Comparison of ENCODE assay signal across 21 mouse cellular contexts in the genomic region with DNA sequence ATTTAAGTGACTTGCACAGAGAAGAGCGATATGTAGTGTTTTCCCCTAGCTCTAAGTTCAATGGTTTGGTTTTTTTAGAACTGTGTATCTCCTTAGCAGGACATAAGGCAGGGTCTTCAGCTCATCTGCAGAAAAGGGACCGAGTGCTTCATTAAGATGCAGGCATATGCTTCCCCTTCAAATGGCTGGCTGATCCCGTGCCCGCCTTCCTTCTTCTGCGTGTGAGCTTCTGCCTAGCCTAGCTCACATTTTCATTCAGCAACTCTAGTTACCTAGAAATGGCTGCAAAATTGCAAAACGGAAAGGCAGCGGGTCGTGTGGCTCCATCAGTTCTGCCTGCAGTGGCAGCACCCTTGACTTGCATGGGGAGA.
DNase-seq lines count a peak whose midpoint lies in the region; ATAC-seq lines count a peak whose summit lies in the region.
"Had no signal": no experiment of that assay in that cellular context is flagged by ENCODE, and none has a peak within 500 bp of the region (broad histone marks: within the 10 kb centered on the region; RNA-seq: fewer than 3 reads in every experiment).

No protein-coding gene starts in this region.

- H3K27ac ChIP-seq in midbrain, embryonic 13.5 days: peak overlapping the region; percentile 35; the same call in 1 of the 2 replicates
- no peak overlapping the region for H3K27ac ChIP-seq in midbrain, embryonic 10.5 days (replicated peaks)
- 0 out of 2 replicates have a peak overlapping the region, but pooled peaks have one; percentile 31 for H3K27ac ChIP-seq in forebrain, embryonic 12.5 days
- peak overlapping the region; percentile 50; the same call in 1 of the 2 replicates for H3K27ac ChIP-seq in forebrain, embryonic 14.5 days (ENCODE audit: low read depth, low read length)
- H3K27ac ChIP-seq in limb, embryonic 10.5 days: peak overlapping the region; percentile 56
- H3K27ac ChIP-seq: embryonic facial prominence, embryonic 13.5 days; gastrocnemius, adult 2 months; heart, embryonic 10.5 days; intestine, embryonic 15.5 days; macrophage; midbrain, embryonic 12.5 days had no signal

- no peak for ATAC-seq in midbrain, embryonic 13.5 days
- ATAC-seq in forebrain, embryonic 12.5 days (ENCODE audit: low FRiP score): no peak
- ATAC-seq in forebrain, embryonic 14.5 days: no peak

- no peaks in the 10 kb centered on the region for H3K36me3 ChIP-seq in midbrain, embryonic 13.5 days
- H3K36me3 ChIP-seq in midbrain, embryonic 10.5 days: no peaks in the 10 kb centered on the region
- no peaks in the 10 kb centered on the region for H3K36me3 ChIP-seq in forebrain, embryonic 12.5 days (replicated peaks)
- H3K36me3 ChIP-seq in forebrain, embryonic 14.5 days (ENCODE audit: control insufficient read depth, insufficient read depth, low read length): no peaks in the 10 kb centered on the region
- H3K36me3 ChIP-seq in limb, embryonic 10.5 days: peaks cover 47% of the 10 kb centered on the region
- H3K36me3 ChIP-seq: intestine, embryonic 15.5 days; midbrain, embryonic 12.5 days had no signal

- 58% methylated on average over 8 of the region's 8 CpGs for WGBS in midbrain, embryonic 13.5 days
- WGBS in midbrain, embryonic 10.5 days: 75% methylated on average over 8 of the region's 8 CpGs
- WGBS in forebrain, embryonic 12.5 days: 60% methylated on average over 8 of the region's 8 CpGs
- 34% methylated on average over 8 of the region's 8 CpGs for WGBS in forebrain, embryonic 14.5 days
- 93% methylated on average over 8 of the region's 8 CpGs for WGBS in limb, embryonic 10.5 days

- no peaks in the 10 kb centered on the region for H3K9me3 ChIP-seq in midbrain, embryonic 13.5 days
- H3K9me3 ChIP-seq in midbrain, embryonic 10.5 days (replicated peaks): no peaks in the 10 kb centered on the region
- no peaks in the 10 kb centered on the region for H3K9me3 ChIP-seq in forebrain, embryonic 12.5 days
- no peaks in the 10 kb centered on the region for H3K9me3 ChIP-seq in forebrain, embryonic 14.5 days (replicated peaks; ENCODE audit: control insufficient read depth, low read length)
- H3K9me3 ChIP-seq in limb, embryonic 10.5 days (replicated peaks): no peaks in the 10 kb centered on the region
- H3K9me3 ChIP-seq: embryonic facial prominence, embryonic 13.5 days; heart, embryonic 10.5 days; intestine, embryonic 15.5 days; midbrain, embryonic 12.5 days had no signal

- peaks cover 11% of the 10 kb centered on the region for H3K4me1 ChIP-seq in midbrain, embryonic 13.5 days (replicated peaks)
- peaks cover 9% of the 10 kb centered on the region for H3K4me1 ChIP-seq in midbrain, embryonic 10.5 days
- peaks cover 22% of the 10 kb centered on the region for H3K4me1 ChIP-seq in forebrain, embryonic 12.5 days
- peaks cover 22% of the 10 kb centered on the region for H3K4me1 ChIP-seq in forebrain, embryonic 14.5 days (ENCODE audit: control insufficient read depth, insufficient read depth, low read length)
- peaks cover 28% of the 10 kb centered on the region for H3K4me1 ChIP-seq in limb, embryonic 10.5 days
- H3K4me1 ChIP-seq: embryonic facial prominence, embryonic 13.5 days had no signal

- H3K27me3 ChIP-seq in midbrain, embryonic 13.5 days: no peaks in the 10 kb centered on the region
- H3K27me3 ChIP-seq in midbrain, embryonic 10.5 days (ENCODE audit: low read depth, poor library complexity, severe bottlenecking): no peaks in the 10 kb centered on the region
- H3K27me3 ChIP-seq in forebrain, embryonic 12.5 days: peaks cover 5% of the 10 kb centered on the region; the same call in 1 of the 2 replicates
- no peaks in the 10 kb centered on the region for H3K27me3 ChIP-seq in forebrain, embryonic 14.5 days (replicated peaks; ENCODE audit: control insufficient read depth, insufficient read depth, low read length)
- H3K27me3 ChIP-seq in limb, embryonic 10.5 days (ENCODE audit: low read depth, poor library complexity, severe bottlenecking): no peaks in the 10 kb centered on the region
- H3K27me3 ChIP-seq: embryonic facial prominence, embryonic 13.5 days; intestine, embryonic 15.5 days; midbrain, embryonic 12.5 days had no signal

- no peak overlapping the region for H3K4me2 ChIP-seq in midbrain, embryonic 13.5 days (replicated peaks)
- no peak overlapping the region for H3K4me2 ChIP-seq in forebrain, embryonic 12.5 days
- no peak overlapping the region for H3K4me2 ChIP-seq in forebrain, embryonic 14.5 days (ENCODE audit: low read length)
- H3K4me2 ChIP-seq: embryonic facial prominence, embryonic 13.5 days; intestine, embryonic 15.5 days; midbrain, embryonic 12.5 days had no signal

- no peak overlapping the region for H3K4me3 ChIP-seq in midbrain, embryonic 13.5 days (replicated peaks)
- no peak overlapping the region for H3K4me3 ChIP-seq in midbrain, embryonic 10.5 days
- H3K4me3 ChIP-seq in forebrain, embryonic 12.5 days (replicated peaks): no peak overlapping the region
- H3K4me3 ChIP-seq in forebrain, embryonic 14.5 days (ENCODE audit: low read depth, low read length): no peak overlapping the region
- H3K4me3 ChIP-seq in limb, embryonic 10.5 days: no peak overlapping the region
- H3K4me3 ChIP-seq: embryonic facial prominence, embryonic 13.5 days; erythroblast, embryonic 14.5 days; gastrocnemius, adult 2 months; heart, embryonic 10.5 days; intestine, embryonic 15.5 days; midbrain, embryonic 12.5 days had no signal

- DNase-seq in midbrain, embryonic 10.5 days (ENCODE audit: low spot score): no peak
- DNase-seq in forebrain, embryonic 14.5 days (ENCODE audit: low spot score): peak; percentile 47
- DNase-seq in limb, embryonic 10.5 days (ENCODE audit: low spot score): no peak
- DNase-seq in cerebellum, adult 8-10 months: no peak
- no peak for DNase-seq in urinary bladder, adult 2 months (ENCODE audit: low spot score)
- DNase-seq: adrenal gland, postnatal 10 days; cerebellum, adult 2 months; cerebellum, postnatal 36 days; gastrocnemius, adult 2 months; heart, postnatal 4 days; kidney, adult 8-10 months; kidney, postnatal 10 days; left cerebral cortex, postnatal 4 days had no signal

- no peak overlapping the region for H3K9ac ChIP-seq in midbrain, embryonic 13.5 days (replicated peaks)
- no peak overlapping the region for H3K9ac ChIP-seq in forebrain, embryonic 12.5 days
- H3K9ac ChIP-seq in forebrain, embryonic 14.5 days (ENCODE audit: low read length): no peak overlapping the region
- H3K9ac ChIP-seq: embryonic facial prominence, embryonic 13.5 days; intestine, embryonic 15.5 days; midbrain, embryonic 12.5 days had no signal
